Mouse (Mus musculus): ENCODE results near the gene Tpcn2. TPM values are rescaled to one million over a fixed set of nuclear protein-coding genes. Genes with fewer than 3 reads are reported as not detected.

Gene Tpcn2
- total and polyA plus RNA-seq, 3 experiments: 1.9 to 7.9 (median 3.0) TPM

- peak; percentile 58 for TF ChIP-seq CTCF (IDR thresholded peaks at IDR 0.05)
- no peak for TF ChIP-seq EP300 (IDR thresholded peaks at IDR 0.05; ENCODE audit: insufficient read depth, low read depth, low read length)
- TF ChIP-seq POLR2A (IDR thresholded peaks at IDR 0.05; ENCODE audit: insufficient read depth, low read depth, low read length): no peak
- Histone ChIP-seq H3K27ac (no peak overlapping the region), H3K79me2 (replicated peaks; ENCODE audit: control insufficient read depth, insufficient read depth, low read length) (no peaks in the 10 kb centered on the region), H3K36me3 (ENCODE audit: control insufficient read depth, insufficient read depth, low read length) (no peaks in the 10 kb centered on the region), H3K9ac (ENCODE audit: low read depth, low read length) (no peak overlapping the region), H3K4me3 (no peak overlapping the region), H3K27me3 (ENCODE audit: control insufficient read depth, insufficient read depth, low read length) (no peaks in the 10 kb centered on the region), H3K4me1 (ENCODE audit: control insufficient read depth, insufficient read depth, low read length) (no peaks in the 10 kb centered on the region)
- no peak for DNase-seq
- WGBS: 36% methylated on average over 6 of the region's 6 CpGs
- intact Hi-C loops (cut with DNase I): no loop called here
Observed at GRCm38 (mm10) chr7:145293859-145294258, 10.0 kb upstream of the Tpcn2 start.

- no peaks in the 10 kb centered on the region for H3K4me1 ChIP-seq (ENCODE audit: control insufficient read depth, insufficient read depth, low read length)
Observed at GRCm38 (mm10) chr7:145292726-145293125, 8.9 kb upstream of the Tpcn2 start.

GRCm38 (mm10) chr7:145291847-145292246 lies 8.0 kb upstream of the Tpcn2 start:
- DNase-seq: no peak
- 90% methylated on average over 2 of the region's 2 CpGs for WGBS
- intact Hi-C loops (cut with DNase I): no loop called here

More at GRCm38 (mm10) chr7:145292726-145293125, 8.9 kb upstream of the Tpcn2 start:
- Histone ChIP-seq H3K36me3 (ENCODE audit: control insufficient read depth, insufficient read depth, low read length) (no peaks in the 10 kb centered on the region), H3K79me2 (replicated peaks; ENCODE audit: control insufficient read depth, insufficient read depth, low read length) (no peaks in the 10 kb centered on the region), H3K4me3 (no peak overlapping the region), H3K9ac (ENCODE audit: low read depth, low read length) (no peak overlapping the region), H3K27me3 (ENCODE audit: control insufficient read depth, insufficient read depth, low read length) (no peaks in the 10 kb centered on the region), H3K27ac (no peak overlapping the region)
- TF ChIP-seq POLR2A (IDR thresholded peaks at IDR 0.05; ENCODE audit: insufficient read depth, low read depth, low read length) (no peak), CTCF (IDR thresholded peaks at IDR 0.05) (no peak), EP300 (IDR thresholded peaks at IDR 0.05; ENCODE audit: insufficient read depth, low read depth, low read length) (no peak)
- no peak for DNase-seq
- 80% methylated on average over 2 of the region's 2 CpGs for WGBS
- intact Hi-C loops (cut with DNase I): no loop called here

GRCm38 (mm10) chr7:145289302-145289701 lies 5.5 kb upstream of the Tpcn2 start:
- Histone ChIP-seq H3K79me2 (replicated peaks; ENCODE audit: control insufficient read depth, insufficient read depth, low read length) (no peaks in the 10 kb centered on the region), H3K4me1 (ENCODE audit: control insufficient read depth, insufficient read depth, low read length) (no peaks in the 10 kb centered on the region), H3K27me3 (ENCODE audit: control insufficient read depth, insufficient read depth, low read length) (no peaks in the 10 kb centered on the region), H3K4me3 (no peak overlapping the region), H3K9ac (ENCODE audit: low read depth, low read length) (no peak overlapping the region), H3K27ac (no peak overlapping the region), H3K36me3 (ENCODE audit: control insufficient read depth, insufficient read depth, low read length) (no peaks in the 10 kb centered on the region)
- intact Hi-C loops (cut with DNase I): no loop called here
- 24% methylated on average over 5 of the region's 5 CpGs for WGBS
- TF ChIP-seq CTCF (IDR thresholded peaks at IDR 0.05): peak; percentile 57
- TF ChIP-seq POLR2A (IDR thresholded peaks at IDR 0.05; ENCODE audit: insufficient read depth, low read depth, low read length): no peak
- no peak for DNase-seq

More at GRCm38 (mm10) chr7:145291847-145292246, 8.0 kb upstream of the Tpcn2 start:
- Histone ChIP-seq H3K27ac (no peak overlapping the region), H3K4me1 (ENCODE audit: control insufficient read depth, insufficient read depth, low read length) (no peaks in the 10 kb centered on the region), H3K27me3 (ENCODE audit: control insufficient read depth, insufficient read depth, low read length) (no peaks in the 10 kb centered on the region), H3K36me3 (ENCODE audit: control insufficient read depth, insufficient read depth, low read length) (no peaks in the 10 kb centered on the region), H3K9ac (ENCODE audit: low read depth, low read length) (no peak overlapping the region), H3K79me2 (replicated peaks; ENCODE audit: control insufficient read depth, insufficient read depth, low read length) (no peaks in the 10 kb centered on the region), H3K4me3 (no peak overlapping the region)
- no peak for TF ChIP-seq CTCF (IDR thresholded peaks at IDR 0.05)
- no peak for TF ChIP-seq EP300 (IDR thresholded peaks at IDR 0.05; ENCODE audit: insufficient read depth, low read depth, low read length)
- TF ChIP-seq POLR2A (IDR thresholded peaks at IDR 0.05; ENCODE audit: insufficient read depth, low read depth, low read length): no peak

GRCm38 (mm10) chr7:145287410-145287809 lies 3.6 kb upstream of the Tpcn2 start:
- Histone ChIP-seq H3K4me3 (no peak overlapping the region), H3K27ac (no peak overlapping the region), H3K9ac (ENCODE audit: low read depth, low read length) (no peak overlapping the region), H3K36me3 (ENCODE audit: control insufficient read depth, insufficient read depth, low read length) (no peaks in the 10 kb centered on the region), H3K79me2 (replicated peaks; ENCODE audit: control insufficient read depth, insufficient read depth, low read length) (no peaks in the 10 kb centered on the region), H3K27me3 (ENCODE audit: control insufficient read depth, insufficient read depth, low read length) (no peaks in the 10 kb centered on the region), H3K4me1 (ENCODE audit: control insufficient read depth, insufficient read depth, low read length) (peaks cover 4% of the 10 kb centered on the region)
- 48% methylated on average over 6 of the region's 6 CpGs for WGBS
- intact Hi-C loops (cut with DNase I): no loop called here
- TF ChIP-seq CTCF (IDR thresholded peaks at IDR 0.05) (no peak), EP300 (IDR thresholded peaks at IDR 0.05; ENCODE audit: insufficient read depth, low read depth, low read length) (no peak), POLR2A (IDR thresholded peaks at IDR 0.05; ENCODE audit: insufficient read depth, low read depth, low read length) (no peak)
- no peak for DNase-seq

- intact Hi-C loops (cut with DNase I): no loop called here
- no peaks in the 10 kb centered on the region for H3K27me3 ChIP-seq (ENCODE audit: control insufficient read depth, insufficient read depth, low read length)
- H3K4me1 ChIP-seq (ENCODE audit: control insufficient read depth, insufficient read depth, low read length): peaks cover 4% of the 10 kb centered on the region
- H3K79me2 ChIP-seq (replicated peaks; ENCODE audit: control insufficient read depth, insufficient read depth, low read length): no peaks in the 10 kb centered on the region
- no peak overlapping the region for H3K9ac ChIP-seq (ENCODE audit: low read depth, low read length)
- no peak overlapping the region for H3K4me3 ChIP-seq
- H3K36me3 ChIP-seq (ENCODE audit: control insufficient read depth, insufficient read depth, low read length): no peaks in the 10 kb centered on the region
- WGBS: 78% methylated on average over 4 of the region's 4 CpGs
- no peak overlapping the region for H3K27ac ChIP-seq
- TF ChIP-seq EP300 (IDR thresholded peaks at IDR 0.05; ENCODE audit: insufficient read depth, low read depth, low read length) (no peak), CTCF (IDR thresholded peaks at IDR 0.05) (no peak), POLR2A (IDR thresholded peaks at IDR 0.05; ENCODE audit: insufficient read depth, low read depth, low read length) (no peak)
- no peak for DNase-seq
Observed at GRCm38 (mm10) chr7:145285476-145285875, 1.7 kb upstream of the Tpcn2 start.

All from heart, adult 2 months (tissue).